Mouse (Mus musculus) bone marrow, adult 2 months (tissue): ENCODE data around the gene Nuf2. TPM values are rescaled to one million over a fixed set of nuclear protein-coding genes. Genes with fewer than 3 reads are reported as not detected.
A peak's percentile ranks its signal among the peaks of the same experiment; 100 is the strongest.
"Not testable (repeated sequence)": the region's sequence is repeated elsewhere in the genome, so short reads cannot be mapped to it uniquely, and the experiment has no call there.

Source experiments
- H3K27ac ChIP-seq: fragments of 200-500 bp; 2 replicates; pipeline ENCODE4 v1.5.1; 2012; ENCODE audit warnings: low read depth, mild to moderate bottlenecking, control low read depth, inconsistent platforms, low read length; ENCODE audit not compliant: control insufficient read depth, poor library complexity, insufficient read depth
- H3K4me1 ChIP-seq: fragments of 200-500 bp; 2 replicates; pipeline ENCODE4 v1.6.1; 2011; ENCODE audit warnings: low read length; ENCODE audit not compliant: control insufficient read depth, insufficient read depth
- H3K4me3 ChIP-seq: fragments of 200-500 bp; replicated peaks from 2 replicates; pipeline ENCODE3; 2011; ENCODE audit warnings: mild to moderate bottlenecking, low read depth, low read length, control low read depth; ENCODE audit not compliant: control insufficient read depth
- CTCF ChIP-seq: fragments of 200-500 bp; IDR thresholded peaks from 2 replicates; pipeline ENCODE4 v1.5.1; 2011; ENCODE audit warnings: low read length, control low read depth; ENCODE audit not compliant: control insufficient read depth, insufficient read depth
- POLR2A ChIP-seq: fragments of 200-500 bp; IDR thresholded peaks from 2 replicates; pipeline ENCODE4 v1.6.1; 2011; ENCODE audit warnings: low read depth, mild to moderate bottlenecking, control low read depth, low read length, borderline replicate concordance; ENCODE audit not compliant: control insufficient read depth
- WGBS: fragments of 180-500 bp; shearing (Covaris S2); methylation state at CpG from one replicate; pipeline ENCODE4 v1.1.7; 2018; 5-methylcytosine and 5-hydroxymethylcytosine counted together
- polyA plus RNA-seq: library from polyadenylated mRNA; stranded (reverse); fragments of >200 nt; gene quantifications from 2 replicates; pipeline ENCODE4 v1.2.4, GENCODE M21; 2011; ENCODE audit warnings: low replicate concordance; ENCODE audit not compliant: missing spikeins, insufficient read depth, insufficient read length

Gene Nuf2
- polyA plus RNA-seq, 1 experiment, result 55.6 TPM

DNA sequence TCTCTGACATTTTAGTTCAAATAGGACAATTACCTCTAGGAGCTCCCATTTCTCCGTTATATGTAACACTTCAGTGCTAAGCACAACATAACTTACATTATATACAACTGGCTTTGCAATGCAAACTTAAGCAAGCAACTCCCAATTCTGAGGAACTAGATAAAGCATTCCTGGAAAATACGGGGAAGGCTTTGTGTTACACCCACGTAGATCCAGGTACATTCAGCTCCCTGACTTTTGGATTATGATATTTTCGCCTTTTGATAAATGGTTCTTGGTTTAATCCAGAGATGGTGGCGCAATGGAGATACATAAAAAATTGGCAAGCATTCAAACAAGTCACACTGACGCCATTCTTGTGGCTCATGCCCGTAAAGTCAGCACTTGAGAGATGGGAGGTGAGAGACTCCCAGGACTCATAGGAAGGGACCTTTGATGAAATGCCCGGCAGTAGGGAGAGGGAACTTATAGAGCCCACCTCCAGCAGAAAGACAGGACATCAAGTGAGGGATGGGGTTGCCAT lies 1.2 kb downstream of the Nuf2 start:
- 50% methylated on average over 8 of the region's 8 CpGs for WGBS
- H3K4me1 ChIP-seq, result no peaks in the 10 kb centered on the region; the same call in 1 of the 2 replicates
- TF ChIP-seq CTCF (no peak), POLR2A (no peak)
- no peak overlapping the region for H3K27ac ChIP-seq
- H3K4me3 ChIP-seq, result peak overlapping the region; percentile 62

DNA sequence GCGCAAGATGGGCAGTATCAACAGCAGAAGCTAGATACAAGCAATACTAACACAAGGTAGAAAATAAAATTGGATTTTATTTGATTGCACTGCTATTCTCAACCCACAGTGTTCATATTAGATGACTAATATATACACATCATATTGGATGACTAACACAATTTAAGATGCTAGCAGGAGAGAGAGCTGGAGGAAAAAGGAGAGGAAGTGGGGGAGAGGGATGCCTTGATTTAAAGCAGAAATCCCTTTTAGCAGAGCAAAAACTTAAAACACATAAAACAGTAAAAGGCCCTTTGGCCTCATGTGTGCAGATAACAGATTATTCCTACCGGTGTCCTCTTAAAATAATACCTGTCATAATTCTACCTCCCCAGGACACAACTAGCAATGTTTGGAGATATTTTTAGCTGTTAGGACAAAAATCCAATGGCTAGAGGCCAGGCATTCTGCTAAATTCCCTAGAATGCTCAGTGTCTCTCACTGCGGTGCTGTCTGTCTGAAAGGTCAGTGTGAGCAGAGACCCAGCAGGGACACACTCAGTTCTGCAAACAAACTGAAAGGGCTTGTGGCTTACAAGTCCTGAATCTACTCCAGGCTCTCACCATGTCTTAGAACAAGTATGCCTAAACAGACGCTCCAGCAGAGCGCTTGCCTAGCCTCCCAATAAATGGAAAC lies 5.1 kb downstream of the Nuf2 start:
- WGBS, result 94% methylated on average over 5 of the region's 5 CpGs
- Histone ChIP-seq H3K4me1 (no peaks in the 10 kb centered on the region; the same call in 1 of the 2 replicates), H3K4me3 (no peak overlapping the region), H3K27ac (no peak overlapping the region)
- TF ChIP-seq CTCF (no peak), POLR2A (no peak)

DNA sequence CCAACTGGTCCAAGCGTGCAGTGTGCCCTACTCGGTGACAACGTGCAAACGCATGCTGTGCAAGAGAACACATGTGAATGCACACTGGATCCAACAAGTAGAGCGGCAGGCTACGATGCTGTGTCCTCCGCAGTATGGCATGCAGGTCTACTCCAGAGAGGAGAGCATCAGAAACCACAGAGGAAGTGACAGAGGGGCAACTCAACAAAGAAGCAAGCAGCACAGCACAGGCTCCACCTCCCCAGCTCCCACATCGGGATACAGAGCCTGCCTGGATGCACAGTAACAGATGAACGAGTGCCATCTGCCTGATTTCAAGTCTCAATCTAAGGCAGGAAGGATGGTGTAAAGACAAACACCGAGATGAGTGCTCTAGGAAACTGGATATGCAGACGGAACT lies 11.9 kb downstream of the Nuf2 start:
- no peak for TF ChIP-seq POLR2A
- TF ChIP-seq CTCF, result no peak
- Histone ChIP-seq H3K4me1 (no peaks in the 10 kb centered on the region), H3K4me3 (no peak overlapping the region), H3K27ac (no peak overlapping the region)
- 87% methylated on average over 11 of the region's 11 CpGs for WGBS

DNA sequence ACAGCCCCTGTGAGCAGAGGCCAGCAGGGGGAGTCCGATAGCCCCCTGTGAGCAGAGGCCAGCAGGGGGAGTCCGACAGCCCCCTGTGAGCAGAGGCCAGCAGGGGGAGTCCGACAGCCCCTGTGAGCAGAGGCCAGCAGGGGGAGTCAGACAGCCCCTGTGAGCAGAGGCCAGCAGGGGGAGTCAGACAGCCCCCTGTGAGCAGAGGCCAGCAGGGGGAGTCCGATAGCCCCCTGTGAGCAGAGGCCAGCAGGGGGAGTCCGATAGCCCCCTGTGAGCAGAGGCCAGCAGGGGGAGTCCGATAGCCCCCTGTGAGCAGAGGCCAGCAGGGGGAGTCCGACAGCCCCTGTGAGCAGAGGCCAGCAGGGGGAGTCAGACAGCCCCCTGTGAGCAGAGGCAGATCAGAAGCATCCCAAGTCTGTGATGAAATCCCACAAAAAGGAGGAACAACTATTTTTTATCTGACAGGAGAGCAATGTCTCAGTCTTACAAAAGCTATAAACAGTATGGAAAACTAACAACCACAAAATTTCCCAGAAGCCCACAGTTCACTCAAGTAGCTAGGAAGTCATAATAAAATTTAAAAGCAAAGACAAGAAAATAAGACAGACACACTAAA lies 13.3 kb downstream of the Nuf2 start:
- not testable (repeated sequence) for H3K4me1 ChIP-seq, H3K27ac ChIP-seq, H3K4me3 ChIP-seq
- WGBS, result 95% methylated on average over 7 of the region's 7 CpGs

DNA sequence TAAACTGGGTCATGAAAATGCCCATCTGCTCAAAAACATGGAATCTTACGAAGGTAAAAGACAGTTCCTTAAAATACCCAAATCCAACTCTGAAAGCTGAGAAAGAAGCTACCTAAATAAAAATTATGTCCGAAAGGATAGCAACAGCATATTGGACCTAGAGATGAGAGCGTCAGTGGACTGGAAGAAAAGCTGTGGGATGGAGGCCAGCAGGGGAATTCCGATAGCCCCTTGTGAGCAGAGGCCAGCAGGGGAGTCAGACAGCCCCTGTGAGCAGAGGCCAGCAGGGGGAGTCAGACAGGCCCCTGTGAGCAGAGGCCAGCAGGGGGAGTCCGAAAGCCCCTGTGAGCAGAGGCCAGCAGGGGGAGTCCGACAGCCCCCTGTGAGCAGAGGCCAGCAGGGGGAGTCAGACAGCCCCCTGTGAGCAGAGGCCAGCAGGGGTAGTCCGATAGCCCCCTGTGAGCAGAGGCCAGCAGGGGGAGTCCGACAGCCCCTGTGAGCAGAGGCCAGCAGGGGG lies 13.8 kb downstream of the Nuf2 start:
- Histone ChIP-seq H3K27ac (no peak overlapping the region), H3K4me3 (no peak overlapping the region), H3K4me1 (no peaks in the 10 kb centered on the region)
- 93% methylated on average over 8 of the region's 8 CpGs for WGBS
- TF ChIP-seq CTCF (no peak), POLR2A (no peak)

DNA sequence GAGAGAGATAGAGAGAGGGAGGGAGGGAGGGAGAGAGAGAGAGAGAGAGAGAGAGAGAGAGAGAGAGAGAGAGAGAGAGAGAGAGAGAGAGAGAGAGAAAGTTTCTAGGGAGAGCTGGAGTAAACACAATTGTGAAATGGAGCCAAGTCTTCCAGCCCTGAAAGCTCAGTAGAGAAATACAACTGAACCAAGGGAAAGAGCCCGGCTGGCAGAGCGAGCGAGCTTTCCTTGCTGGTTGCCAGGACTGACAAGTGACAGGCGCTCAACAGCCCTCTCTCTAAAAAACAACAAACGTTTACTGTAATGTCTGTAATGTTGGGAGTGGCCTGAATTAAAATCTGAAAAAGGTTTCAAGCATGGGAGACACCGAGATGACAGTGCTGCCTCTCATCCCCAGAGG lies 24.9 kb downstream of the Nuf2 start:
- Histone ChIP-seq H3K4me3 (no peak overlapping the region), H3K27ac (no peak overlapping the region), H3K4me1 (no peaks in the 10 kb centered on the region)
- WGBS, result 92% methylated on average over 6 of the region's 6 CpGs
- TF ChIP-seq CTCF (no peak), POLR2A (no peak)

DNA sequence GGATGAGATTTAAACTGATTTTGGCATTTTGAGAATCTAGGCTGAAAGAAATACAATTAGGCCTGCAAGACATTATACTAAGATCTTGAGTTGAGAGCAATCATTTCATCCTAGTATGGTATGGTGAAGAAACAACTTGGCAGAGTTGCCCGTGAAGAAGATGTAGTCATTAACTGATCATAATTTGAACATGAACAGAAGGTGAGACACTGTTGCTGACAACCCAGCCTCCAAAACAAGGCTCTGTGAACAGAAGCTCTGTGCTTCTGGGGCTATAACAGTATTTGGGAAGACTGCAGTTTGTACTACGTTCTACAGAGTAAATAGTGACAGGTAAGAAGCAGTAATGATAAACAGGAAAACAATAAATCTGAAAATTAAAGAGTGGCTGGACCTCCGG lies 28.4 kb downstream of the Nuf2 start:
- no peak overlapping the region for H3K4me3 ChIP-seq
- WGBS, result 91% methylated on average over 3 of the region's 3 CpGs
- H3K27ac ChIP-seq, result no peak overlapping the region
- TF ChIP-seq POLR2A, result no peak
- no peak for TF ChIP-seq CTCF
- no peaks in the 10 kb centered on the region for H3K4me1 ChIP-seq

DNA sequence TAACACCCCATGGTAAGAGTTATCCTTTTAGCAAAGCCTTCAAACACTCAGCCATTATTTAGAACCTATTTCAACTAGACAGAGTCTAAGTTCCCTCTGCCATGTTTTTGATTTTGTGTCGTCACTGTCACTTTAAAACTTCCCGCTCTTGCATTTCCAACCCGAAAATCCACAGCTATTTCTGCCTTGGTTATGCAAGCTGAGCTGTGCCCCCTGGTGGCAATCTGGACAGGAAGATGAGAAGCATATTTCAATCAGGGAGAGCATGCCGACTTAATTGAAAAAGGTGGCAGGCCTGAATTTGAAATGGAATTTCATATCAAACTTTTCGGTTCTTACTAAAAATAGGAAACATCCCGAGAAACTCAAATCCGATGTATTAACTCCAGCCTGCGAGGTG lies 35.6 kb downstream of the Nuf2 start:
- Histone ChIP-seq H3K4me3 (no peak overlapping the region), H3K27ac (no peak overlapping the region), H3K4me1 (no peaks in the 10 kb centered on the region)
- 79% methylated on average over 8 of the region's 8 CpGs for WGBS
- TF ChIP-seq POLR2A (no peak), CTCF (no peak)
